In the genomic region with DNA sequence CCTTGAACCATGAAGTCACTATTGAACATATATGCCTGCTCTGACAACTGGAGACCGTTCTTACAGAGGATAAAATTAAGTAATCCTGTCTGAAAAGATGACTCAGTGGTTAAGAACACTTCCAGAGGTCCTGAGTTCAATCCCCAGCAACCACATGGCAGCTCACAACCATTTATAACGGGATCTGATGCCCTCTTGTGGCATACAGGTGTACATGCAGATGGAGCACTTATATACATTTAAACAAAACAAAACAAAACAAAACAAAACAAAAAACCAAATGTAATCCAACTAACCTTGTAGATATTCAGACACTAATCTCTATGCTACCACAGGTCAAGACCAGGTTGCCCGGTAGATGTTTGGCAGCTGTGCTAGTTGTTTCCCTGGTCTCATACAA, we compare ENCODE assay signal across 19 mouse cellular contexts. TPM values are rescaled to one million over a fixed set of nuclear protein-coding genes. Genes with fewer than 3 reads are reported as not detected.
A peak's percentile ranks its signal among the peaks of the same experiment; 100 is the strongest.
DNase-seq lines count a peak whose midpoint lies in the region; ATAC-seq and TF ChIP-seq lines count a peak whose summit lies in the region.
"Had no signal": no experiment of that assay in that cellular context is flagged by ENCODE, and none has a peak within 500 bp of the region (broad histone marks: within the 10 kb centered on the region; RNA-seq: fewer than 3 reads in every experiment).

No protein-coding gene starts in this region.

- no peak overlapping the region for H3K4me3 ChIP-seq in embryonic facial prominence, embryonic 13.5 days
- no peak overlapping the region for H3K4me3 ChIP-seq in embryonic facial prominence, embryonic 10.5 days
- H3K4me3 ChIP-seq in limb, embryonic 15.5 days = no peak overlapping the region
- H3K4me3 ChIP-seq in limb, embryonic 10.5 days = no peak overlapping the region
- no peak overlapping the region for H3K4me3 ChIP-seq in E14TG2a.4 (replicated peaks; ENCODE audit: low read length)
- H3K4me3 ChIP-seq: embryonic facial prominence, embryonic 12.5 days; forebrain, embryonic 12.5 days; heart, embryonic 10.5 days; midbrain, embryonic 13.5 days had no signal

- no peaks in the 10 kb centered on the region for H3K9me3 ChIP-seq in embryonic facial prominence, embryonic 13.5 days
- H3K9me3 ChIP-seq in embryonic facial prominence, embryonic 10.5 days = no peaks in the 10 kb centered on the region
- H3K9me3 ChIP-seq in limb, embryonic 15.5 days = no peaks in the 10 kb centered on the region
- no peaks in the 10 kb centered on the region for H3K9me3 ChIP-seq in limb, embryonic 10.5 days (replicated peaks)
- H3K9me3 ChIP-seq in E14TG2a.4 (ENCODE audit: low read length) = no peaks in the 10 kb centered on the region
- H3K9me3 ChIP-seq: embryonic facial prominence, embryonic 12.5 days; forebrain, embryonic 12.5 days; heart, embryonic 10.5 days; midbrain, embryonic 13.5 days had no signal

- H3K9ac ChIP-seq in embryonic facial prominence, embryonic 13.5 days = no peak overlapping the region
- H3K9ac ChIP-seq in limb, embryonic 15.5 days = no peak overlapping the region
- H3K9ac ChIP-seq: embryonic facial prominence, embryonic 12.5 days; forebrain, embryonic 12.5 days; midbrain, embryonic 13.5 days had no signal

- H3K4me1 ChIP-seq in embryonic facial prominence, embryonic 13.5 days = peaks cover 29% of the 10 kb centered on the region
- peaks cover 19% of the 10 kb centered on the region for H3K4me1 ChIP-seq in embryonic facial prominence, embryonic 10.5 days
- H3K4me1 ChIP-seq in limb, embryonic 15.5 days = peaks cover 12% of the 10 kb centered on the region; the same call in 1 of the 2 replicates
- H3K4me1 ChIP-seq in limb, embryonic 10.5 days = peaks cover 9% of the 10 kb centered on the region; the same call in 1 of the 2 replicates
- 0 out of 2 replicates have a peak, but pooled peaks cover 4% of the 10 kb centered on the region for H3K4me1 ChIP-seq in E14TG2a.4 (replicated peaks; ENCODE audit: low read depth, low read length)

- DNase-seq in embryonic facial prominence, embryonic 10.5 days (ENCODE audit: low spot score) = no peak
- DNase-seq in limb, embryonic 10.5 days (ENCODE audit: low spot score) = no peak
- peak; percentile 54 for DNase-seq in induced T-regulatory cell, adult 2 months (ENCODE audit: low read depth)
- no peak for DNase-seq in right cerebral cortex, adult 2 months (ENCODE audit: low spot score in 2 of 2)
- DNase-seq in yolk sac, embryonic 10.5 days (ENCODE audit: low spot score) = no peak
- DNase-seq: adrenal gland, postnatal 25 days; cerebellum, postnatal 25 days; heart, postnatal 4 days; kidney, postnatal 4 days; liver; lung, postnatal 36 days; thymus, postnatal 14 days had no signal

- WGBS in embryonic facial prominence, embryonic 13.5 days = 86% methylated on average over 3 of the region's 3 CpGs
- 86% methylated on average over 3 of the region's 3 CpGs for WGBS in embryonic facial prominence, embryonic 10.5 days
- WGBS in limb, embryonic 15.5 days = 92% methylated on average over 3 of the region's 3 CpGs
- 93% methylated on average over 3 of the region's 3 CpGs for WGBS in limb, embryonic 10.5 days

- no peak overlapping the region for H3K4me2 ChIP-seq in embryonic facial prominence, embryonic 13.5 days
- H3K4me2 ChIP-seq in limb, embryonic 15.5 days = no peak overlapping the region
- H3K4me2 ChIP-seq: embryonic facial prominence, embryonic 12.5 days; forebrain, embryonic 12.5 days; midbrain, embryonic 13.5 days had no signal

- 0 out of 2 replicates have a peak overlapping the region, but pooled peaks have one; percentile 51 for H3K27ac ChIP-seq in embryonic facial prominence, embryonic 13.5 days
- no peak overlapping the region for H3K27ac ChIP-seq in embryonic facial prominence, embryonic 10.5 days (replicated peaks)
- 0 out of 2 replicates have a peak overlapping the region, but pooled peaks have one; percentile 17 for H3K27ac ChIP-seq in limb, embryonic 15.5 days
- H3K27ac ChIP-seq in limb, embryonic 10.5 days = no peak overlapping the region
- H3K27ac ChIP-seq: embryonic facial prominence, embryonic 12.5 days; forebrain, embryonic 12.5 days; heart, embryonic 10.5 days; midbrain, embryonic 13.5 days had no signal

- peak; percentile 63 for TF ChIP-seq CTCF in E14TG2a.4 (conservative IDR thresholded peaks at IDR 0.05; ENCODE audit: low read length)

- H3K27me3 ChIP-seq in embryonic facial prominence, embryonic 13.5 days = no peaks in the 10 kb centered on the region
- H3K27me3 ChIP-seq in embryonic facial prominence, embryonic 10.5 days (replicated peaks; ENCODE audit: low read depth, poor library complexity, severe bottlenecking) = no peaks in the 10 kb centered on the region
- H3K27me3 ChIP-seq in limb, embryonic 15.5 days = no peaks in the 10 kb centered on the region
- H3K27me3 ChIP-seq in limb, embryonic 10.5 days (ENCODE audit: low read depth, poor library complexity, severe bottlenecking) = no peaks in the 10 kb centered on the region
- H3K27me3 ChIP-seq in E14TG2a.4 (ENCODE audit: insufficient read depth, low read length) = no peaks in the 10 kb centered on the region
- H3K27me3 ChIP-seq: embryonic facial prominence, embryonic 12.5 days; forebrain, embryonic 12.5 days; midbrain, embryonic 13.5 days had no signal

- H3K36me3 ChIP-seq in embryonic facial prominence, embryonic 13.5 days = no peaks in the 10 kb centered on the region
- H3K36me3 ChIP-seq in embryonic facial prominence, embryonic 10.5 days (replicated peaks) = peaks cover 11% of the 10 kb centered on the region
- H3K36me3 ChIP-seq in limb, embryonic 15.5 days = 0 out of 2 replicates have a peak, but pooled peaks cover 2% of the 10 kb centered on the region
- peaks cover 5% of the 10 kb centered on the region for H3K36me3 ChIP-seq in limb, embryonic 10.5 days
- H3K36me3 ChIP-seq in E14TG2a.4 (ENCODE audit: insufficient read depth, low read length) = no peaks in the 10 kb centered on the region
- H3K36me3 ChIP-seq: embryonic facial prominence, embryonic 12.5 days; heart, embryonic 10.5 days; midbrain, embryonic 13.5 days had no signal

- no peak for ATAC-seq in embryonic facial prominence, embryonic 13.5 days (ENCODE audit: insufficient number of reproducible peaks, insufficient read depth, low FRiP score, low TSS enrichment, low read depth)
- ATAC-seq in limb, embryonic 15.5 days (ENCODE audit: insufficient number of reproducible peaks, low FRiP score, low TSS enrichment, low read depth) = no peak
- ATAC-seq: midbrain, embryonic 13.5 days had no signal

RNA-seq across cellular contexts. Expression of a gene that starts 32.3 kb away (rescaled TPM):
- polyA plus RNA-seq in embryonic facial prominence, embryonic 13.5 days (2015; fragmentation: Nextera tagmentation; extraction: Ambion mirVana) = 81.2 and 89.7 TPM in 2 replicates
- polyA plus RNA-seq in embryonic facial prominence, embryonic 10.5 days (2016; fragmentation: Nextera tagmentation; extraction: Ambion mirVana) = 75.2 and 84.0 TPM in 2 replicates
- polyA plus RNA-seq in limb, embryonic 15.5 days (2015; fragmentation: Nextera tagmentation; extraction: Ambion mirVana) = 90.6 and 97.1 TPM in 2 replicates
- 74.2 and 82.0 TPM in 2 replicates for polyA plus RNA-seq in limb, embryonic 10.5 days (2016; fragmentation: Nextera tagmentation; extraction: Ambion mirVana)

RNA-seq across cellular contexts. Expression of a gene that starts 44.4 kb away (rescaled TPM):
- polyA plus RNA-seq in embryonic facial prominence, embryonic 13.5 days (2015; fragmentation: Nextera tagmentation; extraction: Ambion mirVana) = 0.40 TPM in 1 of 2 replicates, not detected in the other
- 0.39 TPM in 1 of 2 replicates, not detected in the other for polyA plus RNA-seq in embryonic facial prominence, embryonic 10.5 days (2016; fragmentation: Nextera tagmentation; extraction: Ambion mirVana)
- polyA plus RNA-seq in limb, embryonic 15.5 days (2015; fragmentation: Nextera tagmentation; extraction: Ambion mirVana) = not detected in 2 replicates
- 0.38 TPM in 1 of 2 replicates, not detected in the other for polyA plus RNA-seq in limb, embryonic 10.5 days (2016; fragmentation: Nextera tagmentation; extraction: Ambion mirVana)
- polyA plus RNA-seq: heart, embryonic 10.5 days had no signal

RNA-seq across cellular contexts. Expression of a gene that starts 45.6 kb away (rescaled TPM):
- polyA plus RNA-seq in embryonic facial prominence, embryonic 13.5 days (2015; fragmentation: Nextera tagmentation; extraction: Ambion mirVana) = 1.6 and 2.4 TPM in 2 replicates
- 2.2 and 3.0 TPM in 2 replicates for polyA plus RNA-seq in embryonic facial prominence, embryonic 10.5 days (2016; fragmentation: Nextera tagmentation; extraction: Ambion mirVana)
- polyA plus RNA-seq in limb, embryonic 15.5 days (2015; fragmentation: Nextera tagmentation; extraction: Ambion mirVana) = 3.5 and 4.1 TPM in 2 replicates
- polyA plus RNA-seq in limb, embryonic 10.5 days (2016; fragmentation: Nextera tagmentation; extraction: Ambion mirVana) = 2.2 and 2.8 TPM in 2 replicates

Comparison
In these comparisons a context has a peak if more than half of its experiments do, and no peak if none do; other contexts are left out.
1. H3K27ac ChIP-seq: peak in embryonic facial prominence, embryonic 13.5 days (single experiment) and limb, embryonic 15.5 days (single experiment); none in embryonic facial prominence, embryonic 10.5 days (single experiment) and limb, embryonic 10.5 days (single experiment).